Comparison of ENCODE assay signal across 13 mouse cellular contexts in the genomic region with DNA sequence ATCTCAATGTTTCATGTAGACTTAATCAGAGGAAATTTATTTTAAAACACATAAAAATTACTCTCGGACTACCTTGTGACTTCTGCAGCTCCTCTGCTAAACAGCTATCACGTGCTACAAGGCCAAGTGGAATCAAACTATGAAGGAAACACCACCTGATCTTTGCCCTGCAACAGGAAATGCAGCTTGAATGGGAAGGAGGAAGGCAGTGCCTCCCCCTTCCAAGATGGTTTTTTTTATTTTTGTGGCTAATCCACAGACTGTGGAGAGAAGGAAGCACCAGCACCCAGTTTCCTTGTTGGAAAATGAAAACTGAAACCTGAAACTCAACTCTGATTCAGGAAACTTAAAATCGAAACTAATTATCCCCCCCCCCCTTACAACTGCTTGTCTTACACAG. TPM values are rescaled to one million over a fixed set of nuclear protein-coding genes. Genes with fewer than 3 reads are reported as not detected.
DNase-seq lines count a peak whose midpoint lies in the region; ATAC-seq and TF ChIP-seq lines count a peak whose summit lies in the region.
"Had no signal": no experiment of that assay in that cellular context is flagged by ENCODE, and none has a peak within 500 bp of the region (broad histone marks: within the 10 kb centered on the region; RNA-seq: fewer than 3 reads in every experiment).

No protein-coding gene starts in this region.

- H3K4me3 ChIP-seq in embryonic facial prominence, embryonic 13.5 days = no peak overlapping the region
- H3K4me3 ChIP-seq in embryonic facial prominence, embryonic 10.5 days = no peak overlapping the region
- no peak overlapping the region for H3K4me3 ChIP-seq in spleen, adult 2 months (ENCODE audit: extremely low read depth, insufficient read depth, insufficient read length)
- H3K4me3 ChIP-seq in kidney, embryonic 15.5 days (replicated peaks) = no peak overlapping the region
- H3K4me3 ChIP-seq in hindbrain, embryonic 14.5 days (replicated peaks; ENCODE audit: low read length) = no peak overlapping the region
- H3K4me3 ChIP-seq: hindbrain, embryonic 12.5 days; limb, embryonic 12.5 days; midbrain, embryonic 10.5 days; neural tube, embryonic 13.5 days had no signal

- no peak for TF ChIP-seq CTCF in spleen, adult 2 months (IDR thresholded peaks at IDR 0.05; ENCODE audit: extremely low read depth, insufficient read depth, insufficient read length, insufficient replicate concordance)

- no peak for ATAC-seq in embryonic facial prominence, embryonic 13.5 days (ENCODE audit: insufficient number of reproducible peaks, insufficient read depth, low FRiP score, low TSS enrichment, low read depth)
- ATAC-seq in kidney, embryonic 15.5 days (replicated peaks; ENCODE audit: low FRiP score) = no peak
- no peak for ATAC-seq in activated CD4-positive, CD25-positive, alpha-beta regulatory T cell, adult 4 months
- no peak for ATAC-seq in hindbrain, embryonic 14.5 days (ENCODE audit: low FRiP score)

- no peaks in the 10 kb centered on the region for H3K9me3 ChIP-seq in embryonic facial prominence, embryonic 13.5 days
- H3K9me3 ChIP-seq in embryonic facial prominence, embryonic 10.5 days = no peaks in the 10 kb centered on the region
- no peaks in the 10 kb centered on the region for H3K9me3 ChIP-seq in kidney, embryonic 15.5 days (replicated peaks)
- H3K9me3 ChIP-seq in hindbrain, embryonic 14.5 days (ENCODE audit: control insufficient read depth, low read length) = no peaks in the 10 kb centered on the region
- H3K9me3 ChIP-seq: hindbrain, embryonic 12.5 days; limb, embryonic 12.5 days; midbrain, embryonic 10.5 days; neural tube, embryonic 13.5 days had no signal

- H3K4me2 ChIP-seq in embryonic facial prominence, embryonic 13.5 days = no peak overlapping the region
- H3K4me2 ChIP-seq in kidney, embryonic 15.5 days = peak overlapping the region; percentile 25; the same call in 1 of the 2 replicates
- H3K4me2 ChIP-seq in hindbrain, embryonic 14.5 days (replicated peaks) = no peak overlapping the region
- H3K4me2 ChIP-seq: hindbrain, embryonic 12.5 days; limb, embryonic 12.5 days; neural tube, embryonic 13.5 days had no signal

- no peak overlapping the region for H3K27ac ChIP-seq in embryonic facial prominence, embryonic 13.5 days
- H3K27ac ChIP-seq in embryonic facial prominence, embryonic 10.5 days (replicated peaks) = no peak overlapping the region
- 0 out of 2 replicates have a peak overlapping the region, but pooled peaks have one; percentile 0 for H3K27ac ChIP-seq in spleen, adult 2 months (ENCODE audit: insufficient read depth, low read length)
- H3K27ac ChIP-seq in kidney, embryonic 15.5 days = peak overlapping the region; percentile 70
- no peak overlapping the region for H3K27ac ChIP-seq in hindbrain, embryonic 14.5 days
- H3K27ac ChIP-seq: hindbrain, embryonic 12.5 days; limb, embryonic 12.5 days; midbrain, embryonic 10.5 days; neural tube, embryonic 13.5 days had no signal

- 42% methylated on average over 3 of the region's 3 CpGs for WGBS in embryonic facial prominence, embryonic 13.5 days
- WGBS in embryonic facial prominence, embryonic 10.5 days = 51% methylated on average over 3 of the region's 3 CpGs
- WGBS in spleen, adult 2 months = 21% methylated on average over 3 of the region's 3 CpGs
- WGBS in kidney, embryonic 15.5 days = 36% methylated on average over 3 of the region's 3 CpGs
- 82% methylated on average over 3 of the region's 3 CpGs for WGBS in hindbrain, embryonic 14.5 days

- TF ChIP-seq POLR2A in spleen, adult 2 months (IDR thresholded peaks at IDR 0.05; ENCODE audit: low read depth, low read length) = no peak

- DNase-seq in embryonic facial prominence, embryonic 10.5 days (ENCODE audit: low spot score) = no peak
- no peak for DNase-seq in spleen, adult 2 months (ENCODE audit: low read depth in 1 of 2, low spot score in 2 of 2)
- DNase-seq in spleen, postnatal 4 days (ENCODE audit: low spot score in 2 of 2) = no peak
- peak; percentile 52 for DNase-seq in yolk sac, embryonic 10.5 days (ENCODE audit: low spot score)
- no peak for DNase-seq in hindbrain, embryonic 14.5 days (ENCODE audit: low spot score)
- DNase-seq: gastrocnemius, postnatal 10 days had no signal

- peaks cover 29% of the 10 kb centered on the region for H3K4me1 ChIP-seq in embryonic facial prominence, embryonic 13.5 days
- H3K4me1 ChIP-seq in embryonic facial prominence, embryonic 10.5 days = peaks cover 45% of the 10 kb centered on the region
- H3K4me1 ChIP-seq in spleen, adult 2 months (ENCODE audit: control insufficient read depth, insufficient read depth, insufficient read length) = peaks cover 19% of the 10 kb centered on the region; the same call in 1 of the 2 replicates
- peaks cover 51% of the 10 kb centered on the region for H3K4me1 ChIP-seq in kidney, embryonic 15.5 days
- H3K4me1 ChIP-seq in hindbrain, embryonic 14.5 days (replicated peaks; ENCODE audit: control insufficient read depth, insufficient read depth, low read length) = peaks cover 19% of the 10 kb centered on the region

- no peaks in the 10 kb centered on the region for H3K27me3 ChIP-seq in embryonic facial prominence, embryonic 13.5 days
- no peaks in the 10 kb centered on the region for H3K27me3 ChIP-seq in embryonic facial prominence, embryonic 10.5 days (replicated peaks; ENCODE audit: low read depth, poor library complexity, severe bottlenecking)
- no peaks in the 10 kb centered on the region for H3K27me3 ChIP-seq in spleen, adult 2 months (ENCODE audit: control insufficient read depth, insufficient read depth, low read length)
- H3K27me3 ChIP-seq in kidney, embryonic 15.5 days = no peaks in the 10 kb centered on the region
- no peaks in the 10 kb centered on the region for H3K27me3 ChIP-seq in hindbrain, embryonic 14.5 days (ENCODE audit: control insufficient read depth, insufficient read depth, low read length)
- H3K27me3 ChIP-seq: hindbrain, embryonic 12.5 days; limb, embryonic 12.5 days; neural tube, embryonic 13.5 days had no signal

- H3K36me3 ChIP-seq in embryonic facial prominence, embryonic 13.5 days = peaks cover 48% of the 10 kb centered on the region
- H3K36me3 ChIP-seq in embryonic facial prominence, embryonic 10.5 days (replicated peaks) = peaks cover 58% of the 10 kb centered on the region
- H3K36me3 ChIP-seq in spleen, adult 2 months (ENCODE audit: control insufficient read depth, insufficient read depth, low read length) = peaks cover 29% of the 10 kb centered on the region
- H3K36me3 ChIP-seq in kidney, embryonic 15.5 days = peaks cover 52% of the 10 kb centered on the region
- H3K36me3 ChIP-seq in hindbrain, embryonic 14.5 days (replicated peaks; ENCODE audit: control insufficient read depth, insufficient read depth) = peaks cover 54% of the 10 kb centered on the region

- 0 out of 2 replicates have a peak overlapping the region, but pooled peaks have one; percentile 21 for H3K9ac ChIP-seq in embryonic facial prominence, embryonic 13.5 days
- no peak overlapping the region for H3K9ac ChIP-seq in kidney, embryonic 15.5 days
- no peak overlapping the region for H3K9ac ChIP-seq in hindbrain, embryonic 14.5 days
- H3K9ac ChIP-seq: hindbrain, embryonic 12.5 days; limb, embryonic 12.5 days; neural tube, embryonic 13.5 days had no signal

RNA-seq across cellular contexts. Expression of gene Znfx1, which starts 4.6 kb away (rescaled TPM):
- 5.5 and 7.7 TPM in 2 replicates for polyA plus RNA-seq in embryonic facial prominence, embryonic 13.5 days (2015; fragmentation: Nextera tagmentation; extraction: Ambion mirVana)
- polyA plus RNA-seq in embryonic facial prominence, embryonic 10.5 days (2016; fragmentation: Nextera tagmentation; extraction: Ambion mirVana) = 6.4 and 7.0 TPM in 2 replicates
- polyA plus RNA-seq in spleen, adult 2 months (2012; rRNA removed) = 29.9 and 33.9 TPM in 2 replicates
- polyA plus RNA-seq in kidney, embryonic 15.5 days (2015; fragmentation: Nextera tagmentation; extraction: Ambion mirVana) = 9.5 and 10.2 TPM in 2 replicates
- 10 to 100 TPM; 18.5 to 26.0 TPM for polyA plus RNA-seq in activated CD4-positive, CD25-positive, alpha-beta regulatory T cell, adult 4 months (2017; shearing (Covaris generic))
- polyA plus RNA-seq in hindbrain, embryonic 14.5 days (2014; fragmentation: Nextera tagmentation; extraction: Ambion mirVana) = 8.7 and 9.8 TPM in 2 replicates

RNA-seq across cellular contexts. Expression of gene Ddx27, which starts 43.2 kb away (rescaled TPM):
- 52.5 and 54.2 TPM in 2 replicates for polyA plus RNA-seq in embryonic facial prominence, embryonic 13.5 days (2015; fragmentation: Nextera tagmentation; extraction: Ambion mirVana)
- 69.0 and 69.9 TPM in 2 replicates for polyA plus RNA-seq in embryonic facial prominence, embryonic 10.5 days (2016; fragmentation: Nextera tagmentation; extraction: Ambion mirVana)
- polyA plus RNA-seq in spleen, adult 2 months (2012; rRNA removed) = 27.4 and 32.9 TPM in 2 replicates
- 57.7 and 59.4 TPM in 2 replicates for polyA plus RNA-seq in kidney, embryonic 15.5 days (2015; fragmentation: Nextera tagmentation; extraction: Ambion mirVana)
- 10 to 100 TPM; 29.8 to 39.5 TPM for polyA plus RNA-seq in activated CD4-positive, CD25-positive, alpha-beta regulatory T cell, adult 4 months (2017; shearing (Covaris generic))
- 28.1 and 29.3 TPM in 2 replicates for polyA plus RNA-seq in hindbrain, embryonic 14.5 days (2014; fragmentation: Nextera tagmentation; extraction: Ambion mirVana)

Comparison
In these comparisons a context has a peak if more than half of its experiments do, and no peak if none do; other contexts are left out.
1. H3K27ac ChIP-seq: peak in spleen, adult 2 months (single experiment) and kidney, embryonic 15.5 days (single experiment); none in embryonic facial prominence, embryonic 13.5 days (single experiment), embryonic facial prominence, embryonic 10.5 days (single experiment) and hindbrain, embryonic 14.5 days (single experiment).